Mouse (Mus musculus) ES-E14 (cell line): ENCODE measurements around the gene Mthfd1l. TPM values are rescaled to one million over a fixed set of nuclear protein-coding genes. Genes with fewer than 3 reads are reported as not detected.
A peak's percentile ranks its signal among the peaks of the same experiment; 100 is the strongest.

Experiments used
- DNase-seq: peaks from one replicate; pipeline ENCODE4 v3.0.0-alpha.2; 2013; ENCODE audit warnings: low read depth, low spot score
- H3K27ac ChIP-seq: 2 replicates; pipeline ENCODE4 v1.5.1; 2012; ENCODE audit warnings: low read depth, mild to moderate bottlenecking, low read length, moderate library complexity, mixed read lengths; ENCODE audit not compliant: poor library complexity, insufficient read depth, severe bottlenecking
- H3K36me3 ChIP-seq: 2 replicates; pipeline ENCODE4 v1.6.1; 2012; ENCODE audit warnings: mild to moderate bottlenecking, low read length, moderate library complexity, mixed read lengths; ENCODE audit not compliant: control insufficient read depth, poor library complexity, insufficient read depth, severe bottlenecking
- H3K4me1 ChIP-seq, 2 experiments: fragments of 150-350 bp in 1 of 2; sonication (generic) in 1 of 2; 2 replicates each; pipeline ENCODE4 v1.6.1; 2012; ENCODE audit warnings: low read length in 2 of 2, mild to moderate bottlenecking in 1 of 2, mixed read lengths in 1 of 2; ENCODE audit not compliant: control insufficient read depth in 2 of 2, insufficient read depth in 2 of 2, poor library complexity in 1 of 2
- H3K4me3 ChIP-seq, 2 experiments: fragments of 150-350 bp in 1 of 2; sonication (generic) in 1 of 2; 2 replicates each; pipeline ENCODE4 v1.5.1; 2012; ENCODE audit warnings: low read length in 2 of 2, low read depth in 1 of 2, mild to moderate bottlenecking in 1 of 2, mixed read lengths in 1 of 2; ENCODE audit not compliant: insufficient read depth in 1 of 2, poor library complexity in 1 of 2, severe bottlenecking in 1 of 2
- H3K9ac ChIP-seq: 2 replicates; pipeline ENCODE4 v1.6.1; 2012; ENCODE audit warnings: low read depth, mild to moderate bottlenecking, low read length, mixed read lengths; ENCODE audit not compliant: poor library complexity, insufficient read depth, severe bottlenecking
- H3K9me3 ChIP-seq: fragments of 150-350 bp; sonication (generic); 2 replicates; pipeline ENCODE4 v1.6.1; 2012; ENCODE audit warnings: low read depth, mild to moderate bottlenecking, low read length; ENCODE audit not compliant: control insufficient read depth, insufficient read depth
- CHD2 ChIP-seq: IDR thresholded peaks from 2 replicates; pipeline ENCODE4 v1.6.1; 2014; ENCODE audit warnings: mild to moderate bottlenecking, low read depth, low read length, inconsistent platforms
- HCFC1 ChIP-seq: IDR thresholded peaks from 2 replicates; pipeline ENCODE4 v1.6.1; 2012; ENCODE audit warnings: low read length, inconsistent platforms, borderline replicate concordance; ENCODE audit not compliant: insufficient read depth
- MAFK ChIP-seq: IDR thresholded peaks from 2 replicates; pipeline ENCODE4 v1.6.1; 2014; ENCODE audit warnings: mild to moderate bottlenecking, low read depth, low read length, inconsistent platforms; ENCODE audit not compliant: insufficient read depth
- ZC3H11A ChIP-seq: IDR thresholded peaks from 2 replicates; pipeline ENCODE4 v1.6.1; 2012; ENCODE audit warnings: low read depth, mild to moderate bottlenecking, inconsistent platforms, low read length, borderline replicate concordance
- ZNF384 ChIP-seq: IDR thresholded peaks from 2 replicates; pipeline ENCODE4 v1.6.1; 2012; ENCODE audit warnings: low read depth, low read length, inconsistent platforms
- in situ Hi-C, 2 experiments: fragments of 600-800 bp; cut with MboI; formaldehyde crosslinking; loops; one replicate each; pipeline ENCODE4 v1.15.1; 2025; ENCODE audit warnings: low sequenced_read_pairs in 2 of 2, inconsistent platforms in 1 of 2; ENCODE audit not compliant: unreplicated experiment in 2 of 2
- total RNA-seq: library from RNA; depleted of rRNA; stranded (reverse); fragments of 300-350 nt; gene quantifications from 2 replicates; pipeline ENCODE4 v1.2.3, GENCODE M21; 2012

Mthfd1l gene
- total RNA-seq, 1 experiment = 48.5 TPM

- in situ Hi-C loops = no loop called here
- Histone ChIP-seq H3K4me1 (peaks cover 13 to 17% of the 10 kb centered on the region in 2 experiments), H3K36me3 (no peaks in the 10 kb centered on the region), H3K27ac (no peak overlapping the region), H3K9ac (no peak overlapping the region), H3K9me3 (no peaks in the 10 kb centered on the region), H3K4me3 (no peak overlapping the region)
- DNase-seq = no peak
- TF ChIP-seq MAFK (no peak), HCFC1 (no peak), ZNF384 (no peak), CHD2 (no peak), ZC3H11A (no peak)
Observed at GRCm38 (mm10) chr10:4139531-4139930, 166.6 kb downstream of the Mthfd1l start.

- Histone ChIP-seq H3K9ac (no peak overlapping the region), H3K4me1 (peaks cover 21 to 32% of the 10 kb centered on the region in 2 experiments), H3K9me3 (no peaks in the 10 kb centered on the region), H3K27ac (no peak overlapping the region; the same call in 1 of the 2 replicates), H3K4me3 (no peak overlapping the region), H3K36me3 (peaks cover 5% of the 10 kb centered on the region; the same call in 1 of the 2 replicates)
- DNase-seq = no peak
- in situ Hi-C loops = no loop called here
- no peak for TF ChIP-seq HCFC1
- no peak for TF ChIP-seq ZC3H11A
- no peak for TF ChIP-seq CHD2
- no peak for TF ChIP-seq ZNF384
- TF ChIP-seq MAFK = no peak
Observed at GRCm38 (mm10) chr10:4141689-4142088, 168.8 kb downstream of the Mthfd1l start.

- peak overlapping the region in 1 of 2 experiments; percentile 18; a peak in 1 of 4 replicates for H3K4me3 ChIP-seq
- no peak for DNase-seq
- TF ChIP-seq MAFK (no peak), HCFC1 (no peak), ZC3H11A (no peak), ZNF384 (no peak), CHD2 (no peak)
- H3K9me3 ChIP-seq = no peaks in the 10 kb centered on the region
- H3K9ac ChIP-seq = peak overlapping the region; percentile 39; the same call in 1 of the 2 replicates
- peaks cover 21 to 37% of the 10 kb centered on the region in 2 experiments for H3K4me1 ChIP-seq
- peak overlapping the region; percentile 95 for H3K27ac ChIP-seq
- in situ Hi-C loops = no loop called here
- H3K36me3 ChIP-seq = peaks cover 7% of the 10 kb centered on the region; the same call in 1 of the 2 replicates
Observed at GRCm38 (mm10) chr10:4142816-4143215, 169.9 kb downstream of the Mthfd1l start.

DNA sequence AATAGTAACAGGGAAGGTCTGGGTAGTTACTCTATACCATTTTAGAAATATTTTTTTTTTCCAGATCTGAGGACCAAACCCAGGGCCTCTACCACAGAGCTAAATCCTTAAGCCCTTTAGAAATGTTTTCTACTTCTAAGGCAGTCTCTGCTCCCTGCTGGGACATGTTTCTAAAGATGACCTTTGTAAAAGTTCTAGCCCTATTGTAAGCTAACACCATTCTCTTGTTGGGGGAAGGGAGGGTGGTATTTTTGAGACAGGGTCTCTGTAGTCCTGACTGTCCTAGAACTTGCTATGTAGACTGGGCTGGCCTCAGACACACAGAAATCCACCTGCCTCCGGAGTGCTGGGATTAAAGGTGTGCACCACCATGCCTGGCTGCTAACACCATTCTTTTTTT lies 170.5 kb downstream of the Mthfd1l start:
- Histone ChIP-seq H3K9ac (no peak overlapping the region), H3K36me3 (peaks cover 7% of the 10 kb centered on the region; the same call in 1 of the 2 replicates), H3K4me3 (0 out of 4 replicates have a peak overlapping the region, but pooled peaks of 1 of the 2 experiments have one; percentile 18), H3K4me1 (peaks cover 21 to 37% of the 10 kb centered on the region in 2 experiments), H3K9me3 (no peaks in the 10 kb centered on the region), H3K27ac (peak overlapping the region; percentile 95; the same call in 1 of the 2 replicates)
- no peak for TF ChIP-seq MAFK
- 0 out of 2 replicates have a peak, but pooled peaks have one; percentile 48 for TF ChIP-seq CHD2
- peak; percentile 51 for DNase-seq
- in situ Hi-C loops = no loop called here
